Mouse (Mus musculus) brain, embryonic 14.5 days (tissue): ENCODE data around the gene Tcf25.

Experiments
- CTCF ChIP-seq: fragments of 200-500 bp; IDR thresholded peaks from 2 replicates; pipeline ENCODE4 v1.5.1; 2012; ENCODE audit warnings: inconsistent platforms, mild to moderate bottlenecking, moderate library complexity, borderline replicate concordance; ENCODE audit not compliant: insufficient read depth, insufficient read length; ENCODE audit errors: extremely low read depth
- POLR2A ChIP-seq: fragments of 200-500 bp; IDR thresholded peaks from 2 replicates; pipeline ENCODE4 v1.6.1; 2012; ENCODE audit warnings: mild to moderate bottlenecking, inconsistent platforms, borderline replicate concordance; ENCODE audit not compliant: poor library complexity, insufficient read depth, insufficient read length, severe bottlenecking; ENCODE audit errors: extremely low read depth

DNA sequence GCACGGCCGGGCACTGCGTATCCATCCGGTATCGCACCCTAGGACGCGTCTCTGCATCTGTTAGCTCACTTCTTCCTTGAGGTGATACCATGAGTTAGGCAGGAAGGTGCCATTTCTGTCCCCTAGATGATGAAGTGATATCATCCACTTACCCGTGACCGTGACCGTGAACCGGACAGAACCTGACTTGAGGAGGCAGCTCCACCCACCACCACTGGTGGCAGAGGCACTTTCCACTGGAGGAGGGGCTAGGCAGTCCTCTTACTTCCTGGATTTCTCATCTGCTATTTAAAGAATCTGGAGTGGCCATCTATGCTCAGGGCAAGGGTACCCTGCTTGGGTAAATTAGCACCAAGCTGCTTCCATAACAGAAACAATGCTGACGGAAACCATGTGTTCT is 30.1 kb upstream of the Tcf25 start:
- TF ChIP-seq CTCF, result no peak
- no peak for TF ChIP-seq POLR2A
